Mouse (Mus musculus) spleen, adult 2 months (tissue): ENCODE data around the gene Mgat3.

Source experiments
- CTCF ChIP-seq: fragments of 200-500 bp; IDR thresholded peaks from 2 replicates; pipeline ENCODE4 v1.5.1; 2011; ENCODE audit warnings: mild to moderate bottlenecking, inconsistent platforms; ENCODE audit not compliant: insufficient read depth, insufficient read length, insufficient replicate concordance; ENCODE audit errors: extremely low read depth
- POLR2A ChIP-seq: fragments of 200-500 bp; IDR thresholded peaks from 2 replicates; pipeline ENCODE4 v1.6.1; 2011; ENCODE audit warnings: low read depth, low read length, inconsistent platforms

DNA sequence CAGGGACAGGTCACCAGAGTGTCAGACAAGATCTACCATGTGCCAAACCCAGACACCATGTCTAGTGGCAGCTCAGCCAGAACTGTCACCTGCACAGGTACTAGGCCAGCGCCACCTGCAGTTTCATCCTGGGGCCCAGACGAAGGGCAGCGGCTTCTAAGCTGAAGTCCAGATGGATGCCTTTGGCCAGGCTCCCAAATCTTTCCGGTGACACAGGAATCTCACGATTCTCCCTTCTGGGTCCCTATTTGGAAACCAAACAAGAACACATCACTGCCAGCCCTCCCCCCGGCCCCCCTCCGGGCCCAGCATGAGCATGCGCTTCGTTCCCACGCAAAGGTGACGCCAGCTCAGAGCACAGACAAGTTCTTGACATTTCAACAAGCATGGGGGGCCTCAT lies 10.2 kb upstream of the Mgat3 start:
- TF ChIP-seq POLR2A (no peak), CTCF (no peak)
